In the genomic region with DNA sequence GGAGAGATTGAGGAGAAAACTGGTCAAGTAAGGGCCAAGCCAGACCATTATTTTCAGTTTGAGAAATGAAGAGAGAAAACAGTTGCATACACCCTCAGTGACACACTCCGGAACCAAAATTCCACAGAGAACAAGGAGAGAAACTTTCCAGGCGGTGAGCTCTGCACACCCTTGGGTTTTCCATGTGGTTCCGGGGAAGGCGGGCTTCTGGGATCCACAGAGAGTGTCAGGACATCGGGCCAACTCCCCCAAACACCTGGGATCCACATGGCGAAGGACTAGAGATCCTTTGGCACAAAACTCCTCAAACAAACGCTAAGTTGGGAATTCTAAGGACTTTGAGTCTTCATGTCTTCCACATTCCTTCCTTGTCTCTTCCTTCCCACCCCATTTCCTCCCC, we compare ENCODE assay signal across 14 mouse cellular contexts.
"Had no signal": no experiment of that assay in that cellular context is flagged by ENCODE, and none has a peak within 500 bp of the region (broad histone marks: within the 10 kb centered on the region; RNA-seq: fewer than 3 reads in every experiment).

No protein-coding gene starts in this region.

- H3K36me3 ChIP-seq: liver, embryonic 12.5 days; midbrain, embryonic 10.5 days; neural tube, embryonic 12.5 days had no signal

- ATAC-seq: liver, embryonic 12.5 days had no signal

- H3K27ac ChIP-seq: liver, embryonic 12.5 days; midbrain, embryonic 10.5 days; neural tube, embryonic 12.5 days had no signal

- H3K4me3 ChIP-seq: liver, embryonic 12.5 days; midbrain, embryonic 10.5 days; neural tube, embryonic 12.5 days had no signal

- H3K4me2 ChIP-seq: liver, embryonic 12.5 days; lung, embryonic 14.5 days; neural tube, embryonic 12.5 days had no signal

- H3K9me3 ChIP-seq: liver, embryonic 12.5 days; midbrain, embryonic 10.5 days; neural tube, embryonic 12.5 days had no signal

- DNase-seq: kidney, adult 18-20 months; kidney, postnatal 10 days; left cerebral cortex, postnatal 4 days; lung, embryonic 14.5 days; lung, postnatal 10 days; lung, postnatal 4 days; midbrain, embryonic 14.5 days; right cerebral cortex, postnatal 4 days; spleen, adult 18-20 months; thymus, adult 2 months; thymus, postnatal 36 days had no signal

- H3K9ac ChIP-seq: liver, embryonic 12.5 days; lung, embryonic 14.5 days; neural tube, embryonic 12.5 days had no signal

- H3K27me3 ChIP-seq: liver, embryonic 12.5 days; neural tube, embryonic 12.5 days had no signal
